Mouse (Mus musculus): Measurements from ENCODE around the gene Cuedc2. TPM values are rescaled to one million over a fixed set of nuclear protein-coding genes. Genes with fewer than 3 reads are reported as not detected.

Gene Cuedc2
- polyA plus RNA-seq, 1 experiment from 2014 or later, result 165 TPM

DNA sequence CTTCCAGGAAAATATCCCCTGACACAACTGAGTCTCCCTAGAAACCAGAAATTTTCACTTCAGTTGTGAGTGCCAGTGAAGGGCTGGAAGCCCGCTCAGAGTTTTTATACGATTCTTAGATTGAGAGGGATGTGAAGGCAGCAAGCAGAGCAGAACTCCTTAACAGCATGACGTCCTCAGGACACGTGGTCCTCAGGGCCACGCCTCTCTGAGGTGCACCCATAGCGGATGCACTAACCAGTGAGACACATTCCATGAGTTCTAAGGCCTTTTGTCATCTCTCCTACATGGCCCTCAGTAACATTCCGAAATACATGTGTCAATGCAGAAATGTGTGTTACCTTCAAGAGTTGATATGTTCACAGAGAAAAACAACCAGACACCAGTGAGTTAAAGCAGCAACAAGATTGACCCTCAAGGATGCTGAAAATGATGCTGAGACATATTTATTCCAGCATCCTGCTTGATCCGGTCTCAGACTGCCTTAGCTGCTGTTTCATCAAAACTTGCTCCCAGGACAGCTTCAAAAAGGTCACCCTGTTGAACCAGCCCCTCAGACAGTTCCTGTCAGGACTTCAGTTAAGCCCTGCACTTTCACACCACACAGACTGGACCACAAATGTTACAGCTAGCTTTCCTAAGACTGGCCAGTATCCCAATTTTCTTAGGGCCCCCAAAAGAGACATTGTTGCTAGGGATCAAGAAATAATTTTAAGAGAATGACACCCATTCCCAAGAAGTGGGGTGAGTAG is 38.0 kb downstream of the Cuedc2 start:
- no peak for ATAC-seq (ENCODE audit: low FRiP score, low TSS enrichment)
- H3K27me3 ChIP-seq (ENCODE audit: control insufficient read depth, insufficient read depth, low read length), result peaks cover 4% of the 10 kb centered on the region; the same call in 1 of the 2 replicates
- no peak overlapping the region for H3K27ac ChIP-seq (ENCODE audit: low read depth, low read length)
- no peaks in the 10 kb centered on the region for H3K36me3 ChIP-seq (ENCODE audit: control insufficient read depth, insufficient read depth, low read length)
- 44% methylated on average over 8 of the region's 8 CpGs for WGBS
- 0 out of 2 replicates have a peak, but pooled peaks cover 5% of the 10 kb centered on the region for H3K4me1 ChIP-seq (ENCODE audit: control insufficient read depth, insufficient read depth, low read length)
- no peak overlapping the region for H3K4me3 ChIP-seq (ENCODE audit: low read length)
- H3K9ac ChIP-seq (ENCODE audit: low read depth, low read length), result no peak overlapping the region
- H3K9me3 ChIP-seq (ENCODE audit: control insufficient read depth, low read length), result no peaks in the 10 kb centered on the region
- no peak overlapping the region for H3K4me2 ChIP-seq (replicated peaks; ENCODE audit: low read depth, low read length)

DNA sequence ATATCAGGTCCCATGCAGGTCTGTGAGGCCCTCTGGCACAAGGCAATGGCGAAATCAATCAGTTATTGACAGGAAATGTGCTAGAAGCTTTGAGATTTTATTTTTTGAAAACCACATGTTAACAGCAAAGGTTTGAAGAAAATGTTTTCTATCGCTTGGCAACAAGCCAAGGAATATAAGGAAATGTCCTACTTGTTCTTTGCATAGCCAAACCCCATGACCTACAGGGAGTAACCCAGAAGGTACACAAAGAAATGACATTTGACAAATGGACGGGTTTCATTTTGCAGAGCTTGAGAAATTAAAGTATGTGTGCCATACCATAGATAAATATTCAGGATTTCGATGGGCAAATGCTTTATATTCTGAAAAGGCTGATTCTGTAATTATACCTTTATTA is 41.6 kb downstream of the Cuedc2 start:
- H3K4me2 ChIP-seq (replicated peaks; ENCODE audit: low read depth, low read length), result no peak overlapping the region
- no peak overlapping the region for H3K4me3 ChIP-seq (ENCODE audit: low read length)
- no peaks in the 10 kb centered on the region for H3K36me3 ChIP-seq (ENCODE audit: control insufficient read depth, insufficient read depth, low read length)
- peaks cover 4% of the 10 kb centered on the region for H3K27me3 ChIP-seq (ENCODE audit: control insufficient read depth, insufficient read depth, low read length)
- ATAC-seq (ENCODE audit: low FRiP score, low TSS enrichment), result no peak
- no peaks in the 10 kb centered on the region for H3K9me3 ChIP-seq (ENCODE audit: control insufficient read depth, low read length)
- H3K27ac ChIP-seq (ENCODE audit: low read depth, low read length), result no peak overlapping the region
- no peak overlapping the region for H3K9ac ChIP-seq (ENCODE audit: low read depth, low read length)
- no peaks in the 10 kb centered on the region for H3K4me1 ChIP-seq (ENCODE audit: control insufficient read depth, insufficient read depth, low read length)
- 59% methylated on average over 4 of the region's 4 CpGs for WGBS

DNA sequence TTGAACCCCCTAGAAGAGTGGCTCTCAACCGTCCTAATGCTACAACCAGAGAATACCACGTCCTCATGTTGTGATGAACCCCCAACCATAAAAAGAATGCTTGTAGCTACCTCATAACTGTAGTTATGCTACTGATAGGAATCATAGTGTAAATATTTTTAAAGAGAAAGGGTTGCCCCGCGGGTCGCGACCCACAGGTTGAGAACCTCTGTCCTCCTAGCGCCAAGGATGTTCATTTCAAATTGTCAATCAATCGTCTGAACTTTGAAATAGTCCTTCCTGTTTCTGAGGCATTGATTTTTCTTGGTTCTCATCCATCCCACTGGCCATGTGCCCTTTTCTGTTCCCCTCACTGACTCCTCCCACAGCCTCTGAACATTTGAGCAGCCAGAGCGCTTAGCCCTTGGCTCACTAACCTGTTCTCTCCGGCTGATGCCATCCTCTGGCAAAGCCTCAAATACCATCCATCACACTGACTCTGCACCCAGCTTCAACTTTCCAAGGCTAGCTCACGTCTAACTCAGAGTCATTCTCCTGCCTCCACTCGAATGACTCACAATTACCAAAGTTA is 47.9 kb downstream of the Cuedc2 start:
- H3K4me3 ChIP-seq (ENCODE audit: low read length), result no peak overlapping the region
- ATAC-seq (ENCODE audit: low FRiP score, low TSS enrichment), result no peak
- 68% methylated on average over 12 of the region's 12 CpGs for WGBS
- no peaks in the 10 kb centered on the region for H3K4me1 ChIP-seq (ENCODE audit: control insufficient read depth, insufficient read depth, low read length)
- no peaks in the 10 kb centered on the region; the same call in 1 of the 2 replicates for H3K27me3 ChIP-seq (ENCODE audit: control insufficient read depth, insufficient read depth, low read length)
- H3K9me3 ChIP-seq (ENCODE audit: control insufficient read depth, low read length), result no peaks in the 10 kb centered on the region
- no peak overlapping the region for H3K4me2 ChIP-seq (replicated peaks; ENCODE audit: low read depth, low read length)
- peaks cover 12% of the 10 kb centered on the region; the same call in 1 of the 2 replicates for H3K36me3 ChIP-seq (ENCODE audit: control insufficient read depth, insufficient read depth, low read length)
- H3K27ac ChIP-seq (ENCODE audit: low read depth, low read length), result no peak overlapping the region
- H3K9ac ChIP-seq (ENCODE audit: low read depth, low read length), result no peak overlapping the region

DNA sequence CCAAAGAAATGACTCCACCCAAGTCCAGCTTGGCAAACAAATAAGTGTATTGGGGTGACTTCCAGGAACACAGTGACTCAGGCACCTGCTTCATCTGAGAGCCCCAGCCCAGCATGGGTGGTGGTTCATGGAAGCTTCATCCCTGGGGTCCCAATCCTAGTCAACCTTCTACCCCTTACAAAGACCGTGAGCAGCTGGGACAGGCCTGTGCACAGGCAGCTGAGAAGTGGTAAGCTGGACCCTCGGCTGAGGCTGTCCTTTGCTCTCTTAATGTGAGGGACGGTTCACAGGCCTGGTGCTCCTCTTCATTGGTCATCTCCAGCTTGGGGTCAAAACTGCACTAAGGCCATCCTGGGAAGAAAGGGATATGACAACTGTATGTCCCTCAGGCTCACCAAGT is 50.9 kb downstream of the Cuedc2 start:
- no peaks in the 10 kb centered on the region for H3K27me3 ChIP-seq (ENCODE audit: control insufficient read depth, insufficient read depth, low read length)
- 92% methylated on average over 3 of the region's 3 CpGs for WGBS
- H3K9ac ChIP-seq (ENCODE audit: low read depth, low read length), result no peak overlapping the region
- ATAC-seq (ENCODE audit: low FRiP score, low TSS enrichment), result no peak
- no peak overlapping the region for H3K4me2 ChIP-seq (replicated peaks; ENCODE audit: low read depth, low read length)
- no peak overlapping the region for H3K4me3 ChIP-seq (ENCODE audit: low read length)
- peaks cover 38% of the 10 kb centered on the region for H3K36me3 ChIP-seq (ENCODE audit: control insufficient read depth, insufficient read depth, low read length)
- H3K4me1 ChIP-seq (ENCODE audit: control insufficient read depth, insufficient read depth, low read length), result no peaks in the 10 kb centered on the region
- no peaks in the 10 kb centered on the region for H3K9me3 ChIP-seq (ENCODE audit: control insufficient read depth, low read length)
- H3K27ac ChIP-seq (ENCODE audit: low read depth, low read length), result no peak overlapping the region

DNA sequence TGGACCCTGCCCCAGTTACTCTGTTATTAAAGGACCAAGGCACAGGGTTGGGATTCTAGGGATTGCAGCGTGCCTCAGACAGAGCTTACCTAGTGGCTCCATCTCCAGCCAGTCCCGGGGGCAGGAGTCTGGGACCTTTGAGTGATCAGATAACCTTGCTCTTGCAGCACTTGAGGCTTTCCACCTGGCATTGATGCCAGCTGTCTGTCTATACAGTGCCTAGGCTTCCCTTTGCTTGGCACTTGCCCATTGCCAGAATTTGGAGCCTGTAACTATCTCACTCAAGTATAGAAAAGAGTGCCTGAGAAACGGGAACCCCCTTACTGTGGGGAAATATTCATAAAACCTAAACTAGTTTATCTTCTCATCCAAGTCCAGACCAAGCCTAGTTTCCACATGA is 51.6 kb downstream of the Cuedc2 start:
- Histone ChIP-seq H3K4me3 (ENCODE audit: low read length) (no peak overlapping the region), H3K9me3 (ENCODE audit: control insufficient read depth, low read length) (no peaks in the 10 kb centered on the region), H3K4me1 (ENCODE audit: control insufficient read depth, insufficient read depth, low read length) (no peaks in the 10 kb centered on the region), H3K27me3 (ENCODE audit: control insufficient read depth, insufficient read depth, low read length) (no peaks in the 10 kb centered on the region), H3K4me2 (replicated peaks; ENCODE audit: low read depth, low read length) (no peak overlapping the region), H3K36me3 (ENCODE audit: control insufficient read depth, insufficient read depth, low read length) (peaks cover 45% of the 10 kb centered on the region), H3K9ac (ENCODE audit: low read depth, low read length) (no peak overlapping the region), H3K27ac (ENCODE audit: low read depth, low read length) (no peak overlapping the region)
- WGBS, result 82% methylated on average over 3 of the region's 3 CpGs
- ATAC-seq (ENCODE audit: low FRiP score, low TSS enrichment), result no peak

DNA sequence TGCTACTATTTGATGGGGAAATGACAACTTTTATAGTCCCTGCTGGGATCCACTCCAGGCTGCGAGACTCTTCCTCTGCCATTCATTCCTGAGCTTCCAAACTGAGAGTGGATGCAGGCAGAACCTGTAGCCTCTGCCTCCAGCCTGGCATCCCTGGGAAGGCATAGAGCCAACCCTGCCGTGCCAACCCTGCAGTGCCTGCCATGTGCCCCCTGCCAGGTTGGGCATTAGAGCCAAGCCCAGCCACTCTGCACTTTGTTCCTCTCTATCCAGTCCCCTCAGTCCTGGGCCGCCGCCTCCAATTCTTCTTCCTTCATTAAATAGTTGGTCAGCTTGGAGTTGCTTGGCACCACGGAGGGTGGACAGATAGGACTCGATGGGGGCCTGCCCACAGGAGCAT is 52.5 kb downstream of the Cuedc2 start:
- Histone ChIP-seq H3K27me3 (ENCODE audit: control insufficient read depth, insufficient read depth, low read length) (no peaks in the 10 kb centered on the region), H3K9me3 (ENCODE audit: control insufficient read depth, low read length) (no peaks in the 10 kb centered on the region), H3K27ac (ENCODE audit: low read depth, low read length) (no peak overlapping the region), H3K4me3 (ENCODE audit: low read length) (no peak overlapping the region), H3K36me3 (ENCODE audit: control insufficient read depth, insufficient read depth, low read length) (peaks cover 52% of the 10 kb centered on the region), H3K4me2 (replicated peaks; ENCODE audit: low read depth, low read length) (no peak overlapping the region), H3K4me1 (ENCODE audit: control insufficient read depth, insufficient read depth, low read length) (no peaks in the 10 kb centered on the region), H3K9ac (ENCODE audit: low read depth, low read length) (no peak overlapping the region)
- 93% methylated on average over 6 of the region's 6 CpGs for WGBS
- no peak for ATAC-seq (ENCODE audit: low FRiP score, low TSS enrichment)

DNA sequence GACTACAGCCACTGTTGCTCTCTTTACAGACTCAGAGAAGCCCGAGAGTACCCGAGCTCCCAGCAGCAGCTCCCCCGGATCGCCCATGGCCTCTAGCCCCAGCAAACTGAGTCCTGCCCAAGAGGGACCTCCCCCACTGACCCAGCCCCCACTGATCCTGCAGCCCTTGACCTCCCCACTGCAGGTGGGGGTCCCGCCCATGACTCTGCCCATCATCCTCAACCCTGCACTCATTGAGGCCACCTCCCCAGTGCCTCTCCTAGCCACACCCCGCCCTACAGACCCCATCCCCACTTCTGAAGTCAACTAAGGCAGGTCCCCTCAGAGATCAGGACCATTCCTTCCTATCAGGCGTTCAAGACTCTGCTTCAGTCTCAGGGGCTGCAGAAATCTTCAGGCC is 52.9 kb downstream of the Cuedc2 start:
- WGBS, result 73% methylated on average over 7 of the region's 7 CpGs
- H3K9ac ChIP-seq (ENCODE audit: low read depth, low read length), result no peak overlapping the region
- peaks cover 56% of the 10 kb centered on the region for H3K36me3 ChIP-seq (ENCODE audit: control insufficient read depth, insufficient read depth, low read length)
- no peak overlapping the region for H3K27ac ChIP-seq (ENCODE audit: low read depth, low read length)
- no peaks in the 10 kb centered on the region for H3K4me1 ChIP-seq (ENCODE audit: control insufficient read depth, insufficient read depth, low read length)
- no peaks in the 10 kb centered on the region for H3K9me3 ChIP-seq (ENCODE audit: control insufficient read depth, low read length)
- ATAC-seq (ENCODE audit: low FRiP score, low TSS enrichment), result no peak
- no peak overlapping the region for H3K4me2 ChIP-seq (replicated peaks; ENCODE audit: low read depth, low read length)
- no peak overlapping the region for H3K4me3 ChIP-seq (ENCODE audit: low read length)
- H3K27me3 ChIP-seq (ENCODE audit: control insufficient read depth, insufficient read depth, low read length), result no peaks in the 10 kb centered on the region

DNA sequence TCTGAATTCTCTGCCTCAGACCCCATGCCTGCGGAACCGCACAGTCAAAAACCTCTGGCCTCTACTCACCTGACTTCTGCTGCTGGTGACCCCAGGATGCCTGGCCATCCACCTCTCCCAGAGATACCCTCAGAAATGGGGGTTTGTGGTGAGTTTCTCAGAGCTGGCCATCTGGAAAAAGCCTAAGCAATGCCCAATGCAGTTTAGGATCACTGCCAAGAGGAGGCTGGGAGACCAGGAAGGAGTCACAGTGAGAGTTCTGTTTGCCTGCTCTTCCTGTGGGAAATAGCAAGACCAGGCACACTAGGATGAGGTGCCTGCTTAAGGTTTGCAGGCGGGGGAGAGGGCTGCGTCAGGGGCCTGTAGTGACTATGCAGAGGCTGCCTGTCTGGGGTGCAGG is 53.8 kb downstream of the Cuedc2 start:
- Histone ChIP-seq H3K4me2 (replicated peaks; ENCODE audit: low read depth, low read length) (no peak overlapping the region), H3K9ac (ENCODE audit: low read depth, low read length) (no peak overlapping the region), H3K4me1 (ENCODE audit: control insufficient read depth, insufficient read depth, low read length) (no peaks in the 10 kb centered on the region), H3K9me3 (ENCODE audit: control insufficient read depth, low read length) (no peaks in the 10 kb centered on the region), H3K36me3 (ENCODE audit: control insufficient read depth, insufficient read depth, low read length) (peaks cover 66% of the 10 kb centered on the region), H3K27me3 (ENCODE audit: control insufficient read depth, insufficient read depth, low read length) (no peaks in the 10 kb centered on the region), H3K27ac (ENCODE audit: low read depth, low read length) (no peak overlapping the region), H3K4me3 (ENCODE audit: low read length) (no peak overlapping the region)
- no peak for ATAC-seq (ENCODE audit: low FRiP score, low TSS enrichment)
- 97% methylated on average over 4 of the region's 4 CpGs for WGBS

DNA sequence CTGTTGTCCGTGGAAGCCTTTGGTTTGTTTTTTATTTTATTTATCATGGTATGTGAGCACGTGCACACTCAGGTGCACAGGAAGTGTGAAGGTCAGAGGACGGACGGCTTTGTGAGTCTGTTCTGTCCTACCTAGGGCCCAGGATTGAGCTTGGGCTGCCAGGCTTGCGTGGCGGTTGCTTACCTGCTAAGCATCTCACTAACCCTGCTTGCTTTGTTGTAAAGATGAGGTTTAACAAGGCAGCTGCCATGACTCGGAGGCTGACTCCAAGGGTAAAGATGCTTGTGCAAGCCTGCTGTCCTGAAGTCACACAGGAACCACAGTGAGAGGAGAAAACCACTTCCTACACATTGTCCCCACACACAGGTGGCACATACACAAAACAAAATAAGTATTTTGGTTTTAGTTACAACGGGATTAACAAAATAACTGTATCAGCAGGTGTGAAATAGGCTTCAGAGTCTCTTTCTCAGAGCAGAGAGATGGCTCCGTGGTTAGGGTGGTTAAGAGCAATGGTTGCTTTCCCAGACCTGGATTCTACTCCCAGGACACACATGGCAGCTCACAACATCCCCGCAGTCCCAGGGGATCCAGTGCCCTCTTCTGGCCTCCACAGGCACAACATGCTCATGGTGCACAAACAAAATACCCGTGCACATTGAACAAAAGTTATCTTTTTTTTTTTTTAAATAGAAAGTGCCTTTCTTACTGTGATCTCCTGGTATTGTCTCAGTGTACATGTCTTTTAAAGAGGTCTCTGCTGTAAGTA is 56.2 kb downstream of the Cuedc2 start:
- H3K27ac ChIP-seq (ENCODE audit: low read depth, low read length), result no peak overlapping the region
- 90% methylated on average over 11 of the region's 11 CpGs for WGBS
- ATAC-seq (ENCODE audit: low FRiP score, low TSS enrichment), result no peak
- H3K4me2 ChIP-seq (replicated peaks; ENCODE audit: low read depth, low read length), result no peak overlapping the region
- H3K9ac ChIP-seq (ENCODE audit: low read depth, low read length), result no peak overlapping the region
- H3K4me1 ChIP-seq (ENCODE audit: control insufficient read depth, insufficient read depth, low read length), result no peaks in the 10 kb centered on the region
- no peaks in the 10 kb centered on the region for H3K27me3 ChIP-seq (ENCODE audit: control insufficient read depth, insufficient read depth, low read length)
- H3K9me3 ChIP-seq (ENCODE audit: control insufficient read depth, low read length), result no peaks in the 10 kb centered on the region
- no peak overlapping the region for H3K4me3 ChIP-seq (ENCODE audit: low read length)
- H3K36me3 ChIP-seq (ENCODE audit: control insufficient read depth, insufficient read depth, low read length), result peaks cover 82% of the 10 kb centered on the region

All from kidney, embryonic 14.5 days (tissue).